Mouse (Mus musculus) cerebellum, adult 2 months (tissue): ENCODE measurements around the gene Fat2.

Experiments
- CTCF ChIP-seq: fragments of 200-500 bp; IDR thresholded peaks from 2 replicates; pipeline ENCODE4 v1.5.1; 2011; ENCODE audit warnings: low read depth, mild to moderate bottlenecking, control low read depth, low read length, moderate library complexity, borderline replicate concordance; ENCODE audit not compliant: insufficient read depth
- POLR2A ChIP-seq: fragments of 200-500 bp; IDR thresholded peaks from 2 replicates; pipeline ENCODE4 v1.6.1; 2011; ENCODE audit warnings: low read length, control low read depth, borderline replicate concordance; ENCODE audit not compliant: insufficient read depth

DNA sequence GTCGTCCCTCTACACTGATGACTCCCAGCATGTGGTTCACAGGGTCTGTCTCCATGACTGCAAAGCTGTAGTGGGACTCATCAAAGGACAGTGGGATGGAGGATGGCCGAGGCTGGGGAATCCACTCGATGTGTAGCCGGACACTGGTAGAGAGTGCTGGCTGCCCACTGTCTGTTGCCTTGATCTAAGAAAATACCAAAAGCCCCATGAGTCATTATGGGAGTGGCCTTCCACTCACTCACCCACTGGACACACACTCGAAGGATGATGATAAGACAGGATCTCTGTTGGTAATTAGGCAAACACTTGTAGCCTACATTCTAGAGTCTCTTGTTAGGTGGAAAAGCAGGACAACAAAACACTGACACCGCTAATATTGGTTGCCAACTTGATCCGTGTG lies 44.5 kb downstream of the Fat2 start:
- TF ChIP-seq POLR2A: no peak
- no peak for TF ChIP-seq CTCF
